Mouse (Mus musculus): ENCODE data around the gene Cacnb1.

Cacnb1 gene

GRCm38 (mm10) chr11:98022555-98023371 is at the start of gene Cacnb1:
Gene Cacnb1 (minus strand): TSS chr11:98023034.
- DNase-seq (ENCODE audit: low read depth, low spot score), result peak; percentile 56

- DNase-seq (ENCODE audit: low read depth, low spot score), result no peak
Measured at GRCm38 (mm10) chr11:98067255-98067654, 44.4 kb upstream of the Cacnb1 start.

GRCm38 (mm10) chr11:98066201-98066600 is 43.4 kb upstream of the Cacnb1 start:
- no peak for DNase-seq (ENCODE audit: low read depth, low spot score)

DNA sequence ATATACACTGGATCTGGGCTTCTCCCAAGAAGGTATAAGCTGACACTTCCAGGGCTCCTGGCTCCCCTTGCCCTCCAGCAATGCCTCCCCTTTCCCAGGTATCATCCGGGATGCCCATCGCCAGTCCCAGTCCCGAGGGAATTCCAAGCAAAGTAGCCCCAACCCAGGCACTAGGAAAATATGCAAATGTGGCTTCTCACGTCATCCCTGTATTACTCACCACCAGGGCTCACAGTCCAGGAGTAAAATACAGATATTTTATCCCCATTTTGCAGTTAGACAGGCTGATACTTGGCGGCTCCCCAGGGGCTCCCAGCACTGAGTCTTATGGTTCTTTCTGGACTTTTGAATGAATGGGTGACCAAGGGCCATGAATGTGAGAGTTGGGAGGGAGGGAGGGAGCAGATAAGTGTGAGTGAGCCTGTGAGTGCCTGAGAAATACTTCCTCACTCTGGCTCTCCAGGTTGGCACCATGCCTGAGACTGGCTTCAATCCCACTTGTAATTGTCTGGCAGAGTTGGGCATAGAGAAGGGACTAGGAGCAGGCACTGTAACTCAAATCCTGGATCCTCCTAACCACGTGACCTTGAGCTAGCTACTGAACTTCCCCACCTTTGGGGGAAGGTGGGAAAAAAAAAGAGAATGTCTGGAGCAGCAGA is 39.2 kb upstream of the Cacnb1 start:
- no peak for DNase-seq (ENCODE audit: low read depth, low spot score)

DNA sequence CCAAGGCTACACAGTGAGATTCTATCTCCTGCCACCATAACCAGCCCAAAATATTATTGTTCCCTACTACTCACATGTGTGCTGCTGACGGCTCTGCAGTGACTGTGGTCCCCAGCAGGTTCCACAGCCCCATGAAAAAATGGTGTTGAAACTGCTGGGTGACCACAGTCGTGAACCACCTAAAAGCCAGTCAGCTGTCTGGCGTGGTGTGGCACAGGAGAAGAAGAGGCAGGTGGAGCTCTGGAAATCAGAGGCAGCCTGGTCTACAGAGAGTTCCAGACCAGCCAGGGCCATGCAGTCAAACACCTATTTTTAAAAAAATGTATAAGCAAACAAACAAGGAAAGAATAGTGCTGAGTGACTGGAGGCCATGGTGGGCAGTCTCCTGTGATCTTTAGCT is 38.6 kb upstream of the Cacnb1 start:
- DNase-seq (ENCODE audit: low read depth, low spot score), result no peak

DNA sequence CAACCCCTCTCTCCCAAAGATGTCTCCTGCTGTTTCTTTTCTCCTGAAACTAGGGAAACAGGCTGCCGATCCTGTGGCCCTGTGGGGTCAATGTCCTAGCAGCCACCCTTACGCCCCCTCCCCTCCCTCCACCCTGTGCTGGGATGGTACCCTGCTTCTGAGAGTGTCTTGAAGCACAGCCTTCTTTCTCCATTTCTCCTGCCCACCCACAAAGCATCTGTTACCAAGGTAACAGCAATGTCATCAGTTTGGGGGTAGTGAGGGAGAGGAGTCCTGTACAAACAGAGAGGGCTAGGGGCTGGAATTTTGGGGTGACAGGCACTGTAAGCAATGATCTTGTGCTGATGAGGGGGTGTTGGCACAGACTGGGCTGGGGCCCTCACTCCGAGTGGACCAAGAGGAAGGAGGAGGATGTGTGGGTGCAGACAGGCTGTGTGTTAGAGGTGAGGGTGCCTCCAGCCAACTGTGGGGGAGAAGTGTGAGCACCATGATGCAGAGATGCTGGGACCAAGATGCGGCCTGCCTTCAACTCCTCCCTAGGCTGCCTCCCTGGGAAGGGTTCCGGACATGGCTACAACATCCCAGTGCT is 37.4 kb upstream of the Cacnb1 start:
- no peak for DNase-seq (ENCODE audit: low read depth, low spot score)

GRCm38 (mm10) chr11:98059662-98060061 is 36.8 kb upstream of the Cacnb1 start:
- DNase-seq (ENCODE audit: low read depth, low spot score), result no peak

GRCm38 (mm10) chr11:98057998-98058397 is 35.2 kb upstream of the Cacnb1 start:
- no peak for DNase-seq (ENCODE audit: low read depth, low spot score)

- DNase-seq (ENCODE audit: low read depth, low spot score), result no peak
Measured at GRCm38 (mm10) chr11:98057466-98057865, 34.6 kb upstream of the Cacnb1 start.

- DNase-seq (ENCODE audit: low read depth, low spot score), result no peak
Measured at GRCm38 (mm10) chr11:98052989-98053834, 30.4 kb upstream of the Cacnb1 start, which contains the start of gene Stac2. Gene Stac2 (minus strand): TSS chr11:98053462.

DNA sequence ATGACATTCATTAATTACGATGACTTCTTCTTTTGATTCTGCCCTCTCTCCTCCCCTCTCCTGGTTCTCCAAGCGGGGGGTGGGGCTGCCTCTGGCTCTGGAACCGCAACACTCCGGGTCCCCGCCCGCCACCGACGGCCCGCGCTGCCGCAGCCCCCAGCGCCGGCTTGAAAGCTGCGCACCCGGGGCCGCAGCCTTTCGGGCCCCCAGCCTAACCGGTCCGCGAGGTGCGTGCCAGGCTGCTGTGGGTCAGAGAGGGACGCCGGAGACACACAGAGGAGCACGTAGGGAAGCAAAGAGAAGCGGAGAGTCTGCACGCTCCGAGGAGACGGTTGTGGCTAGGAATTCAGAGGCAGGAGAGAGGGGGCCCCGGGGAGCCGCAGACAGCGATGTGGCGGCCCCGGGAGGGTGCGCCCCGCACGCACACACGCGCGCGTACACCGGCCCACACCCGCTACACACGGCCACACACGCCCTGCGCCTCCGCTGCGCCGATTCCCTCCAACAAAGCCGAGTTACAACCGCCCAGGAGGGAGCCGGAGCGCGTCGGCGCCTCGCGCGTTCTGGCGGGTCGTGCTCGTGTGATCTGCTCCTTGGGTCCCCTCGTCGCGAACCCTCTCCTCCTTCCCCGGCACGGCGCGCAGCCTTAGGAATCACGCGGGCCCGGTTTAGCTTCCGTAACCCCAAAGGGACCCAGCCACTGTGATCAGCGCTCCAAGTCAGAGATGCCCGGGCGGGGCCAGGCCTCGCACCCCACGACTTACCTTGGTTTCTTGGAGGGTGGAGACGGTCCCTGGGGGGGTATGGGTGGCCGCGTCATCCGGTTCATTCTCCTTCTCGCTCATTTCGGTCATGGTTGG is 29.5 kb upstream of the Cacnb1 start:
- no peak for DNase-seq (ENCODE audit: low read depth, low spot score)

DNA sequence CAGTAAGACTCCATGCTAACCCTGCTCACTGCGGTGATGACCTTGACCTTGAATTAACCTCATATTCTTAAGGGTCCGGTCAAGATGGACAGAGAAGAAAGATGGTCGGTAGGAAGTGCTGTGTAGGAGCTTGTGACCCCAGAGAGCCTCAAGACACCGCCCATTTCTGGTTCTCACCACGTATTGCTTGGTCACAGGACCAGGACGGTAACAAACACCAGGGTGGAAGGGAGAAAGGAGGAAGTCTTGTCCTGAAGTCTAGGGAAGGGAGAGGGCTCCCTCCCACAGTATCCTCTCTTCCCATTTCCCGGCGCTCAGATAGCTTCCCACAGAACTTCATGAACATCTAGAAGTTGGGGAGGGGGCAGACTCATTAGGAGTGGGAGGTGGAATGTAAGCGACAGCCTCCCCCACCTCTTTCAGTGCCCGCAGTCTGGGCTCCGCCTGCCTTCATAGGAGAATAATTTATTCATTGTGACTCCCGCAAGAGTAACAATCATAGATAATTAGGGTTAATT is 28.8 kb upstream of the Cacnb1 start:
- no peak for DNase-seq (ENCODE audit: low read depth, low spot score)

GRCm38 (mm10) chr11:98050940-98051339 is 28.1 kb upstream of the Cacnb1 start:
- DNase-seq (ENCODE audit: low read depth, low spot score), result no peak

DNA sequence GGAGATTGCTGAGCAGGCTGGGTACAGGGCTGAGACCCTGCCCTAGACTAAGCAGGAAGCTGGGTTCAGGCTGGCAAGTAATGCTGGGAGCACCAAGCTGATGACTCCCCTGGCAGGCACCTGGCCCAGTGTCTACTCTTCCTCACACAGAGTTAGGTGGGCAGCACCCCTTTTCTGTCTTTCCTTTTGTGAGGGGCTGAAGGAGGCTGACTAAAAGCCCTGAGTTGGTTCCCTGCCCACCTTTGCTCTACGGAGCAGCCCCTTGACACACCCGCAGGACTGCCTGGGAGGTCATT is 27.6 kb upstream of the Cacnb1 start:
- DNase-seq (ENCODE audit: low read depth, low spot score), result no peak

GRCm38 (mm10) chr11:98049672-98050519 is 27.1 kb upstream of the Cacnb1 start:
- no peak for DNase-seq (ENCODE audit: low read depth, low spot score)

- no peak for DNase-seq (ENCODE audit: low read depth, low spot score)
Measured at GRCm38 (mm10) chr11:98047745-98048144, 24.9 kb upstream of the Cacnb1 start.

DNA sequence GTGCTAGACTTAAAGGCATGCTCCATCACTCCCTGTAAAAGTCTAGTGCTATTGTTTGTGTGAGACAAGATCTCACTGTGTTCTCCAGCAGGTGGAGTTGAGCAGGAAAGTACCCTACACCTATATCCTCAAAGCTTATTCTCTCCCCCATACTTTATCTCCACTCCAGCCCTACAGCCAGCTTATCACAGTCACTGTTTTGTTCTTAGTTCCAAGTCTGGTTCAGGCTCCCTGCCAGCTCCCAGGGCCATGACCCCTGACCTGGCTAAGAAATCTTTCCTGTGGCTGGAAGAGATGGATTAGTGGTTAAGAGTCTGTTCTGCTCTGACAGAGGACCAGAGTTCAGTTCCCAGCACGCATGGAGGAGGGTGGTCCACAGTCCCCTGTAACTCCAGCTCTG is 23.6 kb upstream of the Cacnb1 start:
- no peak for DNase-seq (ENCODE audit: low read depth, low spot score)

- DNase-seq (ENCODE audit: low read depth, low spot score), result no peak
Measured at GRCm38 (mm10) chr11:98045596-98045995, 22.8 kb upstream of the Cacnb1 start.

DNA sequence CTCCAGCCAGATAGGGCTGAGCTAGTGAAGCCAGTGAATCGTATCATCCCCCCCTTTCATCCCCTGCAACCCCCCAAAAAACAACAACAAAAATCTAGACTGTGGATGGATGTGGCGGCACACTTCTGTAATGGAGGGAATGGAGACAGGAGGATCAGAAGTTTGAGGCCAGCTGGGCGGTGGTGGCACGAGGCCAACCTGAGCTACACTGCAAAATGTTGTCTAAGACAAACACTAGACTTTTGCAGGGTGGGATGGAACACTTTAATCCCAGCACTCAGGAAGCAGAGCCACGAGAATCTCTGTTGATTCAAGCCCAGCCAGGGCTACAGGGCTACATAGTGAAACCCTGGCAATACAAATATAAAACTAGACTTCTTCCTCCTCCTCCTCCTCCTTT is 21.2 kb upstream of the Cacnb1 start:
- DNase-seq (ENCODE audit: low read depth, low spot score), result no peak

DNA sequence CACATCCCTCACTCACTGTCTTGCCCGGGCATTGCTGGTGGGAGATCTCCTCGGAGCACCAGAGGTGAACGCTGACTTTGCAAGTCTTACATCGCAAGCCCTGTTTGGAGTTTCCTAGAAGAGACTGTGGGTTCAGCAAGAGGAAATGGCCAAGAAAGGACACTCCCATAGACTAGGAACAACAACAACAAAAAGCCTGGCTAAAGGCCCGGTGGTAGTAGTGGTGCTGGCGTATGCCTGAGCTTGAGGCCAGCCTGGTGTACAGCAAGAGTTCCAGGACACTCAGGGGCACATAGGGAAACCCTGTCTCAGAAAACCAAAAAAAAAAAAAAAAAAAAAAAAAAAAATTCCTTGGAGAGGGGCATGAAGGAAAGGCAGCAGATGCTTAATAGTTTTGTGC is 19.9 kb upstream of the Cacnb1 start:
- no peak for DNase-seq (ENCODE audit: low read depth, low spot score)

Measured in retina, postnatal 7 days (tissue).